Mouse (Mus musculus): ENCODE measurements around the gene Tfam.

- no peak for TF ChIP-seq CTCF (IDR thresholded peaks at IDR 0.05; ENCODE audit: low read depth, low read length)
- TF ChIP-seq POLR2A (IDR thresholded peaks at IDR 0.05; ENCODE audit: borderline replicate concordance, low read depth, low read length) = no peak
Observed at GRCm38 (mm10) chr10:71180057-71180456, 58.0 kb downstream of the Tfam start.
